Comparison of ENCODE assay signal across 19 mouse cellular contexts in genomic region chr3:127796271-127796670, GRCm38 (mm10).
"Had no signal": no experiment of that assay in that cellular context is flagged by ENCODE, and none has a peak within 500 bp of the region (broad histone marks: within the 10 kb centered on the region; RNA-seq: fewer than 3 reads in every experiment).

No protein-coding gene starts in this region.

- DNase-seq: kidney, adult 11 months; kidney, adult 8-10 months; kidney, postnatal 25 days; layer of hippocampus, postnatal 36 days; liver, postnatal 0 days; lung, embryonic 14.5 days; midbrain, embryonic 14.5 days; right cerebral cortex, adult 18-20 months; right cerebral cortex, postnatal 14 days; right cerebral cortex, postnatal 4 days; thymus, adult 18-20 months; thymus, postnatal 36 days had no signal

- H3K9me3 ChIP-seq: neural tube, embryonic 12.5 days; neural tube, embryonic 15.5 days; stomach, embryonic 15.5 days had no signal

- H3K4me1 ChIP-seq: stomach, embryonic 15.5 days had no signal

- H3K27ac ChIP-seq: left cerebral cortex, adult 2 months; liver, embryonic 14.5 days; macrophage; neural tube, embryonic 12.5 days; neural tube, embryonic 15.5 days; stomach, embryonic 15.5 days had no signal

- H3K4me3 ChIP-seq: left cerebral cortex, adult 2 months; neural tube, embryonic 12.5 days; neural tube, embryonic 15.5 days; stomach, embryonic 15.5 days had no signal

- ATAC-seq: liver, postnatal 0 days; lung, postnatal 0 days had no signal

- H3K36me3 ChIP-seq: neural tube, embryonic 12.5 days; neural tube, embryonic 15.5 days; stomach, embryonic 15.5 days had no signal

- H3K27me3 ChIP-seq: stomach, embryonic 15.5 days had no signal
